Mouse (Mus musculus) ES-Bruce4 (cell line): ENCODE results near the gene Olfr221.

Experiments
- CTCF ChIP-seq: IDR thresholded peaks from one replicate; pipeline ENCODE4 v1.8.1; 2011; ENCODE audit warnings: low read depth, low read length
- POLR2A ChIP-seq: IDR thresholded peaks from one replicate; pipeline ENCODE4 v1.8.1; 2011; ENCODE audit warnings: low read length; ENCODE audit not compliant: insufficient read depth

- TF ChIP-seq CTCF (peak; percentile 49), POLR2A (peak; percentile 97)
These were observed 19.4 kb downstream of the Olfr221 start for GRCm38 (mm10) chr14:52022709-52023459.
